Mouse (Mus musculus) myocyte (in vitro differentiated cells): Measurements from ENCODE around the gene Cacna2d4. TPM values are rescaled to one million over a fixed set of nuclear protein-coding genes. Genes with fewer than 3 reads are reported as not detected.
"Not testable (repeated sequence)": the region's sequence is repeated elsewhere in the genome, so short reads cannot be mapped to it uniquely, and the experiment has no call there.

ENCODE experiments used
- H3K27me3 ChIP-seq: one replicate; pipeline ENCODE4 v1.6.1; 2011; ENCODE audit not compliant: control insufficient read depth, insufficient read depth, insufficient read length
- H3K36me3 ChIP-seq: one replicate; pipeline ENCODE4 v1.6.1; 2011; ENCODE audit not compliant: control insufficient read depth, insufficient read depth
- H3K4me2 ChIP-seq: one replicate; pipeline ENCODE4 v1.6.1; 2011; ENCODE audit warnings: low read depth, control low read depth
- H3K4me3 ChIP-seq: one replicate; pipeline ENCODE4 v1.5.1; 2011; ENCODE audit warnings: mild to moderate bottlenecking, control low read depth, moderate library complexity
- H3K79me2 ChIP-seq: one replicate; pipeline ENCODE4 v1.6.1; 2011; ENCODE audit not compliant: control insufficient read depth, insufficient read depth
- H3ac ChIP-seq: one replicate; pipeline ENCODE4 v1.6.1; 2011; ENCODE audit not compliant: control insufficient read depth, insufficient read length
- CEBPB ChIP-seq: IDR thresholded peaks from 2 replicates; pipeline ENCODE4 v1.6.1; 2011; ENCODE audit warnings: mild to moderate bottlenecking, moderate library complexity; ENCODE audit not compliant: poor library complexity, insufficient read depth, severe bottlenecking
- E2F4 ChIP-seq: IDR thresholded peaks from one replicate; pipeline ENCODE4 v1.6.1; 2011; ENCODE audit warnings: mild to moderate bottlenecking, control low read depth, moderate library complexity; ENCODE audit not compliant: insufficient read depth
- MAX ChIP-seq: IDR thresholded peaks from one replicate; pipeline ENCODE4 v1.6.1; 2011; ENCODE audit warnings: low read depth, mild to moderate bottlenecking, control low read depth
- MYOD1 ChIP-seq, 3 experiments: IDR thresholded peaks; one replicate each; pipeline ENCODE4 v1.6.1; 2011; ENCODE audit warnings: control low read depth in 2 of 3, low read depth in 2 of 3, mild to moderate bottlenecking in 2 of 3, moderate library complexity in 1 of 3; ENCODE audit not compliant: insufficient read length in 2 of 3, control insufficient read depth in 1 of 3
- MYOG ChIP-seq, 3 experiments: IDR thresholded peaks; one replicate each; pipeline ENCODE4 v1.6.1; 2011; ENCODE audit warnings: control low read depth in 2 of 3, low read depth in 2 of 3, mild to moderate bottlenecking in 2 of 3; ENCODE audit not compliant: insufficient read length in 2 of 3, control insufficient read depth in 1 of 3, insufficient read depth in 1 of 3
- POLR2A ChIP-seq: IDR thresholded peaks from one replicate; pipeline ENCODE4 v1.6.1; 2011; ENCODE audit warnings: low read depth, mild to moderate bottlenecking, control low read depth, moderate library complexity; ENCODE audit not compliant: insufficient read length
- POLR2AphosphoS2 ChIP-seq: IDR thresholded peaks from one replicate; pipeline ENCODE4 v1.6.1; 2011; ENCODE audit warnings: low read depth, control low read depth; ENCODE audit not compliant: insufficient read length
- REST ChIP-seq: IDR thresholded peaks from one replicate; pipeline ENCODE4 v1.6.1; 2011; ENCODE audit warnings: mild to moderate bottlenecking, control low read depth, moderate library complexity; ENCODE audit not compliant: insufficient read depth, insufficient read length
- SRF ChIP-seq: IDR thresholded peaks from one replicate; pipeline ENCODE4 v1.6.1; 2011; ENCODE audit warnings: low read depth; ENCODE audit not compliant: control insufficient read depth, insufficient read length
- TCF12 ChIP-seq: IDR thresholded peaks from one replicate; pipeline ENCODE4 v1.6.1; 2011; ENCODE audit warnings: mild to moderate bottlenecking, control low read depth; ENCODE audit not compliant: poor library complexity, insufficient read depth, severe bottlenecking
- TCF3 ChIP-seq: IDR thresholded peaks from one replicate; pipeline ENCODE4 v1.6.1; 2011; ENCODE audit warnings: low read depth, control low read depth; ENCODE audit not compliant: insufficient read length
- USF1 ChIP-seq: IDR thresholded peaks from one replicate; pipeline ENCODE4 v1.6.1; 2011; ENCODE audit warnings: low read depth, mild to moderate bottlenecking, control low read depth, moderate library complexity
- polyA plus RNA-seq: library from polyadenylated mRNA; unstranded; fragments of >200 nt; fragmentation: generic; extraction: Trizol; gene quantifications from one replicate; pipeline ENCODE4 v1.2.1, GENCODE M21; 2012; ENCODE audit warnings: missing spikeins

The Cacna2d4 gene
- polyA plus RNA-seq, 1 experiment = not detected

- Histone ChIP-seq H3ac (no peak overlapping the region), H3K79me2 (no peaks in the 10 kb centered on the region), H3K4me2 (no peak overlapping the region), H3K4me3 (no peak overlapping the region), H3K36me3 (no peaks in the 10 kb centered on the region), H3K27me3 (peaks cover 10% of the 10 kb centered on the region)
- no peak for TF ChIP-seq CEBPB
- no peak for TF ChIP-seq POLR2AphosphoS2
- no peak for TF ChIP-seq TCF12
- no peak for TF ChIP-seq MYOG (IDR thresholded peaks at IDR 0.05; ENCODE audit: control insufficient read depth in 1 of 3, insufficient read depth in 1 of 3, insufficient read length in 2 of 3, low read depth in 2 of 3)
- no peak for TF ChIP-seq SRF
- TF ChIP-seq E2F4 = no peak
- TF ChIP-seq USF1 = no peak
- no peak for TF ChIP-seq MYOD1 (IDR thresholded peaks at IDR 0.05; ENCODE audit: control insufficient read depth in 1 of 3, insufficient read length in 2 of 3, low read depth in 2 of 3)
- no peak for TF ChIP-seq POLR2A
- TF ChIP-seq MAX = no peak
- TF ChIP-seq REST = no peak
- no peak for TF ChIP-seq TCF3
These were observed 111.9 kb downstream of the Cacna2d4 start for GRCm38 (mm10) chr6:119348234-119348633.

DNA sequence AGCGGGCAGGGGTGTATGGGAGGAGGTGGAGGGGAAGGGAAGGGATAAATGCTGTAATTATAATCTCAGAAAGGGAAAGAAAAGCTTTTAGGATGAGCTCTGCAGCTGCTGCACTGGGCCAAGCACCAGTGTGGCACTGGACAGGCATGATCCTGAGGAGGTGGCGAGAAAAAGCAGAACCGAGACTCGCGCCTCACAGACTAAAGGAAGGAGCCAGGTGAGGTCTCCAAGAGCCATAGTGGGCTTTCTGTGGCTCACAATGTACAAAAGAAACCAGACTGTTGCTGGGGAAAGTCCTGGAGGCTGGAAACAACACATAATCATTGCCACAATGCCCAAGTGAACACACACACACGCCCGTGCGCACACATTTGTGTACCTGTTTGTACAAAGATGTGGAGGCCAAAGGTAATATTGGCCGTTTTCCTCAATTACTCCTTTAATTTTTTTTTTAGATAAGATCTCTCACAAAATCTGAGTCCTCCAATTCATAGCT is 114.4 kb downstream of the Cacna2d4 start:
- H3K4me3 ChIP-seq = no peak overlapping the region
- no peak overlapping the region for H3ac ChIP-seq
- no peak overlapping the region for H3K4me2 ChIP-seq
- no peak for TF ChIP-seq REST
- TF ChIP-seq TCF3 = no peak
- TF ChIP-seq USF1 = no peak
- no peak for TF ChIP-seq E2F4
- no peak for TF ChIP-seq CEBPB
- TF ChIP-seq TCF12 = no peak
- no peak for TF ChIP-seq MAX
- no peak for TF ChIP-seq SRF
- TF ChIP-seq POLR2A = no peak
- no peak for TF ChIP-seq MYOG (IDR thresholded peaks at IDR 0.05; ENCODE audit: control insufficient read depth in 1 of 3, insufficient read depth in 1 of 3, insufficient read length in 2 of 3, low read depth in 2 of 3)
- TF ChIP-seq POLR2AphosphoS2 = no peak
- TF ChIP-seq MYOD1 (IDR thresholded peaks at IDR 0.05; ENCODE audit: control insufficient read depth in 1 of 3, insufficient read length in 2 of 3, low read depth in 2 of 3) = no peak
- H3K27me3 ChIP-seq = peaks cover 10% of the 10 kb centered on the region
- no peaks in the 10 kb centered on the region for H3K79me2 ChIP-seq
- H3K36me3 ChIP-seq = peaks cover 10% of the 10 kb centered on the region

GRCm38 (mm10) chr6:119351656-119352055 is 115.3 kb downstream of the Cacna2d4 start:
- no peaks in the 10 kb centered on the region for H3K79me2 ChIP-seq
- no peak overlapping the region for H3ac ChIP-seq
- H3K4me2 ChIP-seq = no peak overlapping the region
- TF ChIP-seq USF1 (no peak), MAX (no peak), MYOD1 (IDR thresholded peaks at IDR 0.05; ENCODE audit: control insufficient read depth in 1 of 3, insufficient read length in 2 of 3, low read depth in 2 of 3) (no peak), TCF12 (no peak), TCF3 (no peak), MYOG (IDR thresholded peaks at IDR 0.05; ENCODE audit: control insufficient read depth in 1 of 3, insufficient read depth in 1 of 3, insufficient read length in 2 of 3, low read depth in 2 of 3) (no peak)
- H3K27me3 ChIP-seq = peaks cover 9% of the 10 kb centered on the region
- peaks cover 16% of the 10 kb centered on the region for H3K36me3 ChIP-seq
- no peak overlapping the region for H3K4me3 ChIP-seq

DNA sequence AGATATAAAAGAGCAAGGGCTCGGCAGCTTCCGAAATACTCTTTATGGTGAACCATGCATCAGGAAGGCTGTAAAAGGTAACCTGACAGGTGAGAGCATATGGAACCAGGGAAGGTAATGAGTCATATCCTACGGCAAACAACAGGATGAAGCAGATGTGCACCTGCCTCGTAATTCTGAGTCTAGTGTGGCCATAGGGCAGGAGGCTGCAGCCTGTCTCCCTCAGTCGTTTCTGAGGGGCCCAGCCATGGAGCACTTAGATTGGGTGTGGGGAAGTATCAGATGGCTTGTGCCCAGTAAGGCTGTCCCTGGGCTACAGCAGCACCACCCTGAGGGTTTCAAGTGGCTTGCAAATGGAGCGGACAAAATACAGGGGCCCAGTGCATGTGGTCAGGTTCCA is 116.2 kb downstream of the Cacna2d4 start:
- Histone ChIP-seq H3K27me3 (peaks cover 3% of the 10 kb centered on the region), H3K4me3 (no peak overlapping the region), H3K79me2 (no peaks in the 10 kb centered on the region), H3K36me3 (peaks cover 16% of the 10 kb centered on the region), H3ac (no peak overlapping the region), H3K4me2 (no peak overlapping the region)
- TF ChIP-seq MYOG (IDR thresholded peaks at IDR 0.05; ENCODE audit: control insufficient read depth in 1 of 3, insufficient read depth in 1 of 3, insufficient read length in 2 of 3, low read depth in 2 of 3) (no peak), MYOD1 (IDR thresholded peaks at IDR 0.05; ENCODE audit: control insufficient read depth in 1 of 3, insufficient read length in 2 of 3, low read depth in 2 of 3) (no peak), E2F4 (no peak), TCF12 (no peak), TCF3 (no peak), USF1 (no peak), MAX (no peak), SRF (no peak), POLR2A (no peak), REST (no peak), CEBPB (no peak), POLR2AphosphoS2 (no peak)

DNA sequence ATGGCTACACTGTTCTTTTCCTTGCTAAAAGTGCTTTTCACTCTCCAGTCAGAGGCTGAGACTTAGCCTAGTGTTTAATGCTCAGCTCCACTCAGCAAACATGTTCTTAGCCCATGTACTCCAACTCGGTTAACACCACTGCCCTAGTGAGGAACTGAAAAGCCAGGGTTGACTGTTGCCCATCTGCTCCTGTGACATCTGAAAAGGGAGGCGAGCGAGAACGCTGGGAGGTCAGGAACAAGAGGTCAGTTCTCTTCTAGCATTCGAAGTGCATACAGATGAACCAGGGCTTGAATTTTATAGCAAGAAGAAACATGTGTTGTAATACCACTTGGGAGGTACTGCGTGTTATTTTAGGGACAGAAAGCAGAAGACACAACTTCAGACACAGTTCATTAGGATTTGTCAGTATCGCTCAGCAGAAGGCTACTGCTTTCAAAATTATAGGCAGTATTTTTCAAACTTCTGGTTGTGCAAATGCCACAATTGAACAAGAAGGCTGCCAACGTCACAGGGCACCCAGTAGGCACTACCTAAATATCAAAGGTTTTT is 121.8 kb downstream of the Cacna2d4 start:
- Histone ChIP-seq H3K4me3 (no peak overlapping the region), H3K36me3 (peaks cover 37% of the 10 kb centered on the region), H3K27me3 (no peaks in the 10 kb centered on the region), H3K79me2 (no peaks in the 10 kb centered on the region), H3K4me2 (no peak overlapping the region), H3ac (no peak overlapping the region)
- TF ChIP-seq REST (no peak), TCF3 (no peak), MYOD1 (IDR thresholded peaks at IDR 0.05; ENCODE audit: control insufficient read depth in 1 of 3, insufficient read length in 2 of 3, low read depth in 2 of 3) (no peak), MAX (no peak), POLR2AphosphoS2 (no peak), CEBPB (no peak), TCF12 (no peak)

- H3ac ChIP-seq, H3K79me2 ChIP-seq, H3K4me2 ChIP-seq, H3K4me3 ChIP-seq, H3K27me3 ChIP-seq: not testable (repeated sequence)
- H3K36me3 ChIP-seq = peaks cover 34% of the 10 kb centered on the region
These were observed 123.9 kb downstream of the Cacna2d4 start for GRCm38 (mm10) chr6:119360250-119360649.
